Mouse (Mus musculus) layer of hippocampus, adult 8-10 months (tissue): ENCODE data around the gene Ptprn2. TPM values are rescaled to one million over a fixed set of nuclear protein-coding genes. Genes with fewer than 3 reads are reported as not detected.
A peak's percentile ranks its signal among the peaks of the same experiment; 100 is the strongest.

Experiments used
- DNase-seq, 2 experiments: peaks; one replicate each; pipeline ENCODE4 v3.0.0; 2022; ENCODE audit warnings: low spot score in 2 of 2
- total RNA-seq, 4 experiments: library from RNA; stranded (reverse); gene quantifications; 2 replicates each; pipeline ENCODE4 v1.2.4; 2022

Gene Ptprn2
- total RNA-seq, 4 experiments from 2014 or later: 279 to 314 (median 303) TPM

DNA sequence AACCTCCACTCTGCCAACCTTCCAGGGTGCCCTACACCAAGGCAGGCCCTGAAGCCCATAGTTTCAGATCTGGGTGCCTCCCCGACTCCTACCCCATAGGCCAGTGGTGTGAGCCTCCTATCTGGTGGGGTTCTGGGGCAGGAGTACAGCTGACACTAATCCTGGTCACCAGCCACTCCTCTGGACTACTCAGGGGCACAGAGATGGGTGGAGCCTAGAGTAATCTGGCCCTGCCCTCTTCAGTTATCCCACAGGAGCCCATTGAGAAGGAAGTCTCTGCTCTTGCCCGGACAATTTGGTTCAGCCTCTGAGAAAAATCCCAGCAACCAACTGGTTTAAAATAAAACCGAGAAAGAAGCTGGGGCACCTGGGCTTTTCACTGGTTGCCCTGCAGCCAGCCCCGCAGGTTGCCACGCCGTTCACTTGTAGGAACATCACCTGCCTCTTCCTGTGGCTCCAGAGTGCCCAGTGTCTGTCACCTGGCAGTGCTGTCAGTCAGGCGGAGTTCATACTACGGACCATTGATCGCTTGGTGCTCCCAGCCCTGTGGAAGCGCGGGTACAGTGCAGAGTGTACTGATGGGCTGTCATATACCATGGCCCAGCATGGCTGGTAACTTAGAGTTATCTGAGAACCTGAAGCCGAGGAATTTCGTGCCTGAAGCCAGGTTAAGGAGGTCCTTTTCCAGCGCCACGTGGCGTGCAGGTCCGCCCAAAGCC is 673.6 kb downstream of the Ptprn2 start:
- DNase-seq: no peak

DNA sequence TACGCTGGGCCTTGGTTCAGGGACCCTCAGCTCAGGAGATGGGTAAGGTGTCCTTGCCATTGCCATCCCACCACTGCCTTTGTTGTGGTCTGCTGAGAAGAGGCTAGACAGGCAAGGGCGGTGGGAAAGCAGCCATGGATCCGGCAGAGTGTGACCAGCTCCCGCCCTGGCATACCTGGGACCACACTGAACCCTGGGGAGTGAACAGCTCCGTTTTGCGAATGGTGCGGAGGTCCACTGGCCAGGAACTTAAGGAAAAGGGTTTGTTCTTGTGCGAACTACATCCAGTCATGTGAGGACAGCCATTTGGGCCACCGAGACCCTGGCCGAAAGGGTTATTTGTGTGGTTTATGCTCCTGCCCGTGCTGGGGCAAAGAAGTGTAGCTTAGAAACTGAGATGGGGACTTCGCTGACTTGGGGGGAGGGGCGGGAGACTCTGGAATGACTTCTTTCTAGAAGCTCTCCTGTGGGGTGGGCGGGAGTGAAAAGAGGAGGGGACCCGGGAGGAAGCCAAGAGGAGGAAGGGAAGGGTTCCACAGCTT is 674.2 kb downstream of the Ptprn2 start:
- no peak for DNase-seq

DNA sequence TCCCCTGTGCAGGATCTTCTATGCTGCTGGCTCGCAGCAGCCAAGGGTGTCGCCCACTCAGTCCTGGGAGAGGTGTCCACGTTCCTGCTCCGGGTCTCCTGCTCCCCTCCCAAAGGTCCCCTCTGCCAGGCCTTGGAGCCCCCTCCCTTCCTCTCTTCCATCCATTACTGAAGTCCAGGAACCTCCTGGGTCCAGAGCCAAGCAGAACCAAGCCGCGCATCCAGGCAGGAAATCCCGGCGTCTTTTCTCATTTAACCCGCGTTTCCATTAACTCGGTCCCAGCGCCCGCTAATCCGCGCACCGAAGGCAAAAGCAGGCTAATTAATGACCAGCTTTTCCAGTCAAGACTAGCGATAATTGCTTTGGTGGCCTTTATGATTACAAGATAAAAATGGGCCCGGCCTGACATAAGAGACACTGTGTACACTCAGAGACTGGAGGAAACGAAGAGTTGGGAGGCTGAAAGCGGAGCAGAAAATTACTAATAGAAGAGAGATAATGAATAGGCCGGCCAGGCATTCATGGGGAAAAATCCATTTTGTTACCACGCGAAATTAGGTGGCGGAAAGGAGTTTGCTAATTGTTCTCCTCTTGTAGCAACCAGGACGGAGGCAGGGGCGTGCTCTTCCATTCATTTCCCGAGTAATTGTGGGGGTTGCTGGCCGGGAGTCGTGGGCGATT is 674.8 kb downstream of the Ptprn2 start:
- DNase-seq: no peak

DNA sequence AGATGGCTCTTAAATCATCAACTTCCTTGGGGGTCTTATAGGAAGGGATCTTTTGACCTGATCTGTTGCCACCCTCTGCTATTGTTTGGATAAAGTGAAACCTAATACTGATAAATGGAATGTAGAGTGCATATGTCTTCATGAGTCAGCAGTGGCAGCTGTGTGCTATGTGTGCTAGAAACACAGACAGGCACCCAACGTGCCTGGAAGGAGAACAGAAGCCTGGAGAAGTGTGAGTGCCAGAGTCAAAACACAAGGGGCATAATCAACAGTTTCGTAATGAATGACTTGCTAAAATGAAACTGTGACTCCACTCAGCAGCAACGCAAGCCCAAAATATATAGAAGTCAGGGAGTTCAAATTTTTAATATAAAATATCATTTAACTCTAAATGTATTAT is 676.7 kb downstream of the Ptprn2 start:
- no peak for DNase-seq

DNA sequence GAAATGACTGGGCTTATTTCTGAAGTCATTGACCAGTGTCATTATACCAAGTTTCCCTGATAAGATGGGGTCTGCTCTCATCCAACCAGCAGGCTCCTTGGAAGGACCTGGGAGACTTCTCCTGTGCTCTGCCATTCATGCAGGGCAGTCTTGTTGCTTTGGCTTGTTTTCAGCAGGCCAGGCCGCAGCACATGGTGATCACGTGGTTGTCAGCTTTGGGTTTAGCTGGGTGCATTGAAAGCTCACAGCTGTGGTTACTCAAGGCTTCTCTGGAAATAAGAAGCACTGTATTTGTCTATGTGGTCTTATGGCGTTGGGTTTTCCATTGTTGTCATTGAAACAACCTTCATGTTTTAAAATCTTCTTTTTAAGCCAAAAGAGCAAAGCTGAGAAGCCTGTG is 678.3 kb downstream of the Ptprn2 start:
- no peak for DNase-seq

DNA sequence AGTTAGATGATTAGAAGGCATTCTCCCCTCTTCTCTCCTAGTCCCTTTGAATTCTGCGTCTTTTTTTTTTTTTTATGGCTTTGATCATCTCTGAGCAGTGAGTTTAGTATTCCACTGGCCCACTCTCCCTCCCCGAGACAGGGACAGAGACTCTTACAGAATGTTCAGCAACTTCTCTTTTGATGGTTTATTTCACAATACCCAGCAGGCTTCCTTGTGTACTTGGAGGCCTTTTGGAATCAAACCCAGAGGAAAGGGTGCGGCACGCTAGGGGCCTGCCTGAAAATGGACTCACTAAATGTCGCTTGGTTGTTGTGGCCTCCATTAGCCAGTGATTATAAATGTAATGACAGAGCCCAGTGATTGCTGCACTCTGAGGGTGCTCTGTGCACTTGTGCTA is 680.7 kb downstream of the Ptprn2 start:
- DNase-seq: no peak

DNA sequence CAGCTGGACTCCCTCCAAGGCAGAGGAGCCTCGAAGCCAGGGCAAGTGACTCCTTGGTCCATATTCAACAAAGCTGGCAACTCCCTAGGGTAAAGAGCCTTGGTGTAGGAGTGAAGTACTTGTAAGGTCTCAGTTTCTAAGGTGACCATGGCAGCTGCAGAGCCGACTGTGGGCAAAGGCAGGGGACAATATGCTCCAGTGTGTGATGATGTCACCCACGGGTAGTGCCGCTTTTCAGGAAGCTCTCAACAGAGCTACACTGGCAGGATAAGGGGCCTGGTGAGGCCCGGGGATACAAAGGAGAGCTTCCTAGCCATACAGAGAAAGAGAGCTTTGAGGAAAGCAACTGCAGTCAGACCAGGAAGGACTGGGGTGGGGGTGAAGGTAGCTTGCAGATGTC is 684.1 kb downstream of the Ptprn2 start:
- no peak for DNase-seq

DNA sequence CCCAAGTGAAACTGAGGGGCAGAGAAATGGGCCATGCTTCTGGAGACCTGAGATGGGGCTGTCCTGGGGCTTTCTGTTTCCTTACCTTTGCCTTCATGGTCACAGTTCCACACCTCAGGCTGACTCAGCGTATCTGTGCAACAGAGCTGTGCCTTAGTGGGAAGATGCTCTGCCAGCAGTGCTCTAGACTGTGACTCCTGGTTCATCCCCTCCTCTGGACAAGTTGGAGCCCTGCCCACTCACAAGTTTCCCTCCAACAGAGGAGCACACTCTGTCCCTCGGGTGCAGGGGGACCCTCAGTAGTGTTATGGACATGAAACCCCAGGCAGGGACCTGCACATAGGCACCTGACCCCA is 687.0 kb downstream of the Ptprn2 start:
- DNase-seq: no peak

DNA sequence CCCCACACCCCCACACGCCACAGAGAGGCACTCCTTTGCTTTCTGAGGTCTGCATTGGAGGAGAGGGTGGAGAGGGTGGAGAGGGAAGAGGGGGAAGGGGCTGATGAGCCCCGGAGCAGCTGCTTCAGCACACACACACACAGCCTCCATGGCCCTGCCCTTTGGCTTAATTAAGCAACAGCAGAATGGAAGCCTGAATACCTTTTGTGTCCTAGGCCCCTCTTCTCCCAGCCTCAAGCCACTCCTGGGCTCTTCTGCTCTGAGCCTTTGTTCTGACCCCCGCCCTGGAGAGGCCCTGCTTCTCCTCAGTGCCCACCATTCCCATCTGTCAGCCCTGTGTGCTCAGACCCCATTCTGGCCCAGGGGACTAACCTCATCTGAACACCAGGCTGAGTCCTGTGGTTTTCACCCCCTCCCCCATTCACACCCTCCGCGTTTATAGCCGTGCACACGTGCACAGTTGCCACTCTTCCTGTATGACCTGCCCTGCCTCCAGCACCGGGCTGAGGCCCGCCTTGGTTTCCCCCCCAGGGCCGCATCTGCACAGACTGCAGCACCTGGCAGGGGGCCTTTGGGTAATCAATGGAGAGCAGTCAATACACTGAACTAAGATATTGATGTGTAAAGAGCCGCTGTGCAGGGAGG is 687.5 kb downstream of the Ptprn2 start:
- DNase-seq: no peak

DNA sequence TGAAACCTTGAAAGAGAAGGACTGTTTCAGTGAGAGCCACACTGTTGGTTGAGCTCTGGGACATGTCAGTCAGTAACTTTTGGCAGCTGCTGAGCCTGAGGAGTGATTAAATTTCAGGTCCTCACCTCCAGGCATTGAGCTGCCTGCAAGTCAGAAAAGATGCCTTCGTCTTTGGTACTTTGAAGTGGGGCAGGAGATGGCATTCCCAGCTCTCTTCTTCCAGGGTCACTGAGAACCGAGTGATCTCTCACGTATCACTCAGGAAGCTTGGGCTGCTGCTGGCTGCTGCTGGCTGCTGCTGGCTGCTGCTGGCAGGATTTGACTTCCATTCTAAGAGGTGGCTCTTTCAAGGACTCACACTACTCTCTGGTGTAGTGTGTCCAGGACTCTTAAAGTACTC is 688.7 kb downstream of the Ptprn2 start:
- DNase-seq: no peak

DNA sequence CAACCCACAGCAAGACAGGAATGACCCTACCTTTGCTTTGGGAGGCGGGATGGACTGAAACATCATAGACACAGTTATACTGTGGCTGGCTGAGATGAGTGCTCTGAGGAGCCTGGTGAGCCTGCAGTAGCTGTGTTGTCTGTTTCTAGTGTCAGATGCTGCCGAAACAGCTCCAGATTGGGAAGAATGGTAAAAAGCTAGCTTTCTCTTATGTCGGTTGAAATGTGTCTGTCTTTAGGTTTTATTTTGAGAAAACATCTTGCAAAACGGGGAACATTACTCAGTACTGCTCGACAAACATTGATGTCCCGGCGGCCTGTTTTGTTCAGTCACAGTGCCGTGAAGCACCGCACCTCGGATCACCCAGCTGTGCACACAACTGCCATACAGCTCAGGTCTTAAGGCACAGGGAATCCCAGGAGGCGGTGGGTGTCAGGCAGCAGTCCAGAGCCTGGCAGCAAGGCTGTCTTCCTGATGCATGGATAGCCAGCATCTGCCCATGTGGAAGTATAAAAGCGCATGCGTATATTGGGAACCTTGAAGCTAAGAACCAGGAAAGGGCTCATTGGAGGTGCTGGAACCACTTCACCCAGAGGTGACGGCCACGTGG is 689.7 kb downstream of the Ptprn2 start:
- DNase-seq: no peak

DNA sequence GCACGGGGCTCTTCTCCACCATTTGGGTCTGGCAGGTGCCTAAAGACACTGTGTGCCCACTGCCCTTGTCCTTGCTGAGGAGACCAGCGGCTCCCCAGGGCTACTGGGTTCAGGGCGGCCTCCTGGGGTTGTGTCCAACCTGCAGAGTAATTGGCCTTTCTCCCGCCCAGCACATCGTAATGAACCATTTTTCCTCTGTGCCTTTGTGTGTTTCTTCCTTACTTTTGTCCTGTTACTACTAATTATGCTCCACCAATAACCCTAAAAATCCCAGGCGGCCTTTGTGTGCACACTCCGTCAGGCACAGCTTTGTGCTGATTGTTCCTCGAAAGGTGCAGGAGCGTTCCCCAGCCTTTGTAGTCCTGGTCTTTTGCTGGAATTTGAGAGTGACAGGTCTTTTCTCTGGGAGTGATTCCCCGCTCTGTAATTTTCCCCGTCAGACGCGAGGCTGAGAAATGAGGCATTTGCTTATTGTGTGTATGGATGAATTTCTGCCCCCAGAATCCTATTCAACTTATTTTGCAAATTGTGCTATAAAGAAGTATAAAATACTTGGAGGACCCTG is 690.8 kb downstream of the Ptprn2 start:
- DNase-seq: no peak

DNA sequence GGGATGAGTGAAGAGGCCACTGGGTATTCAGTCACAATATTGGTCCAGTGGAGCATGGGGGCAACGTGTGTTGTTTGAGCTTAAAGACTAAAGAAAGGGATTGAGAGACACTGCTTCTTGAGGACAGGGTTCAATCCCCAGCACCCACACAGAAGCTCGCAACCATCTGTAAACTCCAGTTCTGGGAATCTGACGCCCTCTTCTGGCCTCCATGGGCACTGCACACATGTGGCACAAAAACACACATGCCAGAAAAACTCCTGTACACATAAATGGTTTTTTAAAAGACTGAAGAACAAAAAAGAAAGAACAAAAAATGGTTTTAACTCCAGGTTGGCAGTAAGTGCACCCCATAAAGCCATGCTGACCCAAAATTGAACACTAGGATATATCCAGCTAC is 701.6 kb downstream of the Ptprn2 start:
- no peak for DNase-seq

DNA sequence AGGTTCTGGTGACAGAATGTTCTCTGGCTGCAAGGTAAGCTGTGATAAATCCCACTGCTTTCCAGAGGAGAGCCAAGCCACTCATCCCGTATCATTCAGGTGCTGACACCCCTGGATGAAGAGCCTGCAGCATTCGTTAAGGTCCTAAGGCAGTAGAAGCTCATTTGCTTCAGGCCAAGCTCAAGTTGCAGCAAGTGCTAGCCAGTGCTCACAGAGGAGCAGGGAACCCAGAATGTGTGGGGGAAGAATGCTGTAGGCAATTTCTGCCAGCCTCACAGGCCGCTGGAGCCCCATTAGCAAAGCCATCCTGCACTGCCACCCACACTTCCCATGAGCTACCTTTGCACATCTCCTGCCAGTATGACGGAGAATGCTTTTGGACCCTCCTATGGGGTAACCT is 706.5 kb downstream of the Ptprn2 start:
- peak in 1 of 2 experiments; percentile 40 for DNase-seq

DNA sequence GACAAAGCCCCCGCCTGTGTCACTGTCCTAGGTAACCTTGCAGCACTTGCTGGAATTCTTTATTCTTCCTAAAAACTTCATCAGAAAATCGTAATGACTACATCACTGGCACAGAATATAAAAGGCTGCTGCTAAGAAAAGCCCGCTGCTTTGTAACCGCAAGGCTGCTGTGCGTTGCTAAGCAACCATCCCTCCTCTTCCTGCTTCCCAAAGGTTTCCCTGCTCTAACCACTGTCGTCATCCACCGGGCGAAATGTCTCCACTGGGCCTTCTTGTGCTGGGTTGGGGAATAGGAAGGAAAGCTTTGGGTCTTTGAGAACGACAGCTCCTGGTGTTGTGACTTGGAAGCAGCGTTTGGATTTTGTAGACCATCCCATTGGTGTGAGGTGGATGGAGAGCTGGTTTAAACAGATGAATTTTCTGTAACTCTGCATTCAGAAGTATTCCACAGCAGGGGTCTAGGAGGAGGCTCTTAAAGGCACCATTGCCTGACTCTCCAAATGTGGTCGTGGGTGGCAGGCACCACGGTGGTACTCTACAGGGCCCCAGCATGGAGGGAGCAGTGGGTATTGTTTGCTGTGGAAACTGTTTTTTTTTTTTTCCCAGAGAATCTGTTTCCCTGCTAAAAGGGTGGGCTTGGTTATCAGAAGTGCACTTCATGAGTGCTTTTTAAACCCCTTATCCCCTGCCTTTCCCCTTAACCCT is 711.4 kb downstream of the Ptprn2 start:
- DNase-seq: peak; percentile 65 to 75

DNA sequence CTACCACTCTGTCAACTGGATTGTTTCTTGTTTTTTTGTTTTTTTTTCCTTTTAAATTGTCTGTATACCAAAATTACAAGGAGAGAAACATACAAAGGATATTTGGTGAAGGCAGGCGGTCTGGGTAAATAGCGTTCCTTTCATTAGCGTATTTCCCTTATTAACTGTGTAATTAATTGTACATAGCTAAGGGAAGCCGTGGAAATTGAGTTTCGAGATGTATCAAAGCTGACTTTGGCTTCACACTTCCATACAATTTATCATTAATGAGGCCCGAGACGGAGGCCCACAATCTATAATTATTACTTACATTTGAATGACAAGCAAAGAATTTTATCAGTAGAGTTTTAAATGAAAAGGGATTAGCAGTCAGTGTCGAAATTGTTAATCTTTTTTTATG is 712.6 kb downstream of the Ptprn2 start:
- DNase-seq: no peak

DNA sequence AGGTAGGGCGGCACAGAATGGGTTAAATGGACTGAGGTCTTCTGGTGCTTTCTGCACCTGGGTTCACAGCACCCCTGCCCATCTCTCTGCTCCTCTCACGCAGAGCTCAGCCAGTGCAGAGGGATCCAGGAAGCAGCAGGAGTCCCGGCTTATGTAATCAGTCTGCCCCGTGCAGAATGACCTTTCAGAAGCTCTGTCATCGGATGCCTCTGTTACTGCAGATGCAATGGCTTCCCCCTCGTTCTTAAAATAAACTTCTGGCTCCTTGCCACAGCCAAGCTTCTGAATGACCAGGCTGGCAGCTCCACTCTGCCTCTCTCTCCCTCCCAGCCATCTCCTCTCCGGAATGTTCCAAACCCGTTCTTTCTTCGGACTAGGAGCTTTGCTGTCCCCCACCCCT is 714.6 kb downstream of the Ptprn2 start:
- DNase-seq: peak; percentile 72 to 74

DNA sequence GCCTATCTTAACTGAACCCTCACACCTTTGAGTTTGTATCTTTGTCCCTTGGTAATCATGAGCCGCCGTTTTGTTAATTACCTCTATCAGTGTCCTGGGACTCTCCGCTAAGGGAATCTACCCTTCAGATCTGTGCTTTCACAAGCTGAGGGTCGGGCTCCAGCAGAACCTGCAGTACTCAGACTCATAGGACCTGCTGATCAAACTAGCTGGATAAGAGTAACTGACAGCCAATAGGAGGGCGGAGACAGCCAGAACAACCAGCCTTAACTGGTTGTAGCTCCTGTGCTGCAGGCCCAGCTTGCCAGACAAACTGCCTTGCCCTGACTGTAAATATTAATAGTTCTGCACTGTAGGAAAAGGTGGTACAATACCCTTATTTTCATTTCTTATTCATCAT is 715.1 kb downstream of the Ptprn2 start:
- DNase-seq: no peak

DNA sequence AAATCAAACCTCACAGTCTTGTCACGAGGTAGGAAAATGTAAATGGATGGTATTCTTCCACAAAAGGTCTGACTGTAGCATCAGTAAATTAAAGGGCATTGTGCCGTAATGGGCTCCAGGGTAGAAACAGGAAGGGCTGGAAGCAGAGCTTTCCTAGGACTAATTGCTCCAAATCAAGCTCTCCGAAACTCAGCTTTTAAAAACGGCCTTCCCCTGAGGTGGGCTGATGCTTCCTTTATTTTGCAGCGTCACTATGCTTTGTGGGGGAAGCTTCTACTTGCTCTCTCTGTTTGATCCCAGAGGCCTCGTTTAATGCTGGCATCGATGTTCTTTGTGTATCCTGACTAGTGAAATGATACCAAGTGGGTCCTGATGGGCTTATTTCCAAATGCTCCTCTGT is 718.0 kb downstream of the Ptprn2 start:
- no peak for DNase-seq

DNA sequence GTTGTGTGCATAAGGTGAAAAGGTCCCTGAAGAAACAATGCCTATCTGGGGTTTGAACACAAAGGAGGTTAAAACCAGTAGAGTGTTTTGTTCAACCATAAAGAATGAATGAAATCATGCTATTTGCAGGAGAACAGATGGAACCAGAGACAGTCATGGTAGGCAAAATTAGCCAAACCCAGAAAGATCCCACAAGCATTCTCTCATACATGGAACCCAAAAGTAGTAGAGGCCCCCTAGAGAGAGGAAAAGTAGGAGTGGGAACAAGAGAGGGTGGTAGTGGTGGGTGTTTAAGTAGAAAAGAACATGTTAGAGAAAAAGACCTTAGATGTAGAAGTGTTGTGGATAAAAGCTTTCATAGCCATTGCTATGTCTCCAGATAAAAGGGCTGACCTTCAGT is 719.4 kb downstream of the Ptprn2 start:
- DNase-seq: no peak

DNA sequence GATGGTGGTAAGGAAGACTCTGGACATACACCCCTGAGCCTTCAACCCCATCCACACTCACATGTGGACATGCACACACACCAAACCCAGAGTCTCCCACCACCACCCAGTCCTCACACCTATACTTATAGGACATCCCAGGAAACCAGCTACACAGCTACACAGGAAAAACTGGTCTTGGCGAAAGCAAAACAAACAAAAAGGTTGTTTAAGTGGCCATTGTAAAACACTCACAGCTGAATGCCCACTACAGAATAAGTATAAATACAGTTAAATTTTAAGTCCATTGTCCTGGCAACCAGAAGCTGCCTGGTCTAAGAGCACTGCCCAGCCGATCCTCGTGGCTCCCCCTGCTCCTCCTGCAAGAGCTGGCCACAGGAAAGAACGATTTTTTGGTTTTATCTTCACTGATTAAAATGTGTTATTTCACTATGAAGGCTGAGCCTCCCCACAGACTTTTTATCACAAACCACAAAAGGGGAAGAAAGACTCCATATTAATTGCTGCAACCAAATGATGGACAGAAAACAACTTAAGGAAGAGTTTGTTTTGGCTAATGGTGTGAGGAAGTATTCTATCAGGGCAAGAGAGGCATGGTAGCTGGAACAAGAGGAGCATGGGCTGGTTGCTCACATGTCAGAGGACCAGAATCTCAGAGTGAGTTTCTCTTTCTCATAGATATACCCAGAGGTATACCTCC is 722.1 kb downstream of the Ptprn2 start:
- no peak for DNase-seq
